Mouse (Mus musculus) embryonic stem cell, embryonic (primary cell): ENCODE measurements around the gene Fam98a.

Experiments used
- CTCF ChIA-PET, 4 experiments: fragments of 300-600 bp in 2 of 4; fragments of 350-600 bp in 2 of 4; sonication (Branson Sonifier 250); formaldehyde crosslinking; loops; one replicate each; lab custom pipeline; 2022; ENCODE audit warnings: inconsistent platforms in 2 of 4; lab: Charles Lee
- POLR2A ChIA-PET, 4 experiments: fragments of 300-600 bp in 2 of 4; fragments of 350-600 bp in 2 of 4; sonication (Branson Sonifier 250); formaldehyde crosslinking; loops; one replicate each; lab custom pipeline; 2022; ENCODE audit warnings: antibody characterized with exemption in 4 of 4, inconsistent platforms in 1 of 4; lab: Charles Lee

Fam98a gene

GRCm38 (mm10) chr17:75529222-75529935 lies 22.4 kb downstream of the Fam98a start:
- CTCF ChIA-PET, result interaction anchor here in 1 of 4 experiments (0.8 to 1.0 kb wide), 2 partner anchors 23 to 366 kb away, joined by 3 read pairs; partner anchors contain the start of gene Fam98a
- POLR2A ChIA-PET, result interaction anchor here in 2 of 4 experiments (0.9 to 1.1 kb wide), 3 partner anchors 14 to 23 kb away, joined by 3 to 7 read pairs (median 5); partner anchors contain the start of gene Fam98a (in 1 of the 2)

GRCm38 (mm10) chr17:75526411-75526810 lies 25.3 kb downstream of the Fam98a start:
- CTCF ChIA-PET, result no interaction called here
- POLR2A ChIA-PET, result interaction anchor here in 3 of 4 experiments (0.5 to 1.3 kb wide), 6 partner anchors 8 to 679 kb away, joined by 3 to 4 read pairs (median 3); partner anchors contain the start of gene Fam98a (in 2 of the 3)

- ChIA-PET POLR2A (interaction anchor here in 1 of 4 experiments (2.0 kb wide), 1 partner anchor 11 kb away, joined by 9 read pairs; no protein-coding TSS in a partner anchor), CTCF (interaction anchor here in 1 of 4 experiments (1.2 kb wide), 1 partner anchor 11 kb away, joined by 3 read pairs; no protein-coding TSS in a partner anchor)
Observed at GRCm38 (mm10) chr17:75523812-75524211, 27.9 kb downstream of the Fam98a start.

- ChIA-PET CTCF (no interaction called here), POLR2A (interaction anchor here in 1 of 4 experiments (0.5 to 2.0 kb wide), 3 partner anchors 13 to 405 kb away, joined by 3 to 9 read pairs (median 5); no protein-coding TSS in a partner anchor)
Observed at GRCm38 (mm10) chr17:75522347-75523065, 29.2 kb downstream of the Fam98a start.

- ChIA-PET CTCF (interaction anchor here in 2 of 4 experiments (0.6 to 1.2 kb wide), 2 partner anchors 15 kb away, joined by 3 read pairs; no protein-coding TSS in a partner anchor), POLR2A (interaction anchor here in 2 of 4 experiments (0.7 to 1.6 kb wide), 6 partner anchors 13 to 138 kb away, joined by 3 to 5 read pairs (median 3); partner anchors contain the start of gene Fam98a (in 1 of the 2))
Observed at GRCm38 (mm10) chr17:75521236-75521842, 30.4 kb downstream of the Fam98a start.

- ChIA-PET CTCF (no interaction called here), POLR2A (interaction anchor here in 1 of 4 experiments (0.7 kb wide), 1 partner anchor 31 kb away, joined by 5 read pairs; no protein-coding TSS in a partner anchor)
Observed at GRCm38 (mm10) chr17:75519239-75519900, 32.4 kb downstream of the Fam98a start.

- ChIA-PET CTCF (no interaction called here), POLR2A (no interaction called here)
Observed at GRCm38 (mm10) chr17:75518181-75518901, 33.4 kb downstream of the Fam98a start.

GRCm38 (mm10) chr17:75516591-75516990 lies 35.2 kb downstream of the Fam98a start:
- ChIA-PET POLR2A (no interaction called here), CTCF (no interaction called here)

- ChIA-PET POLR2A (no interaction called here), CTCF (no interaction called here)
Observed at GRCm38 (mm10) chr17:75509257-75509656, 42.5 kb downstream of the Fam98a start.

- ChIA-PET POLR2A (no interaction called here), CTCF (no interaction called here)
Observed at GRCm38 (mm10) chr17:75506708-75507641, 44.8 kb downstream of the Fam98a start.

- CTCF ChIA-PET, result interaction anchor here in 1 of 4 experiments (1.0 kb wide), 1 partner anchor 419 kb away, joined by 3 read pairs; no protein-coding TSS in a partner anchor
Observed at GRCm38 (mm10) chr17:75506097-75506675, 45.6 kb downstream of the Fam98a start.

GRCm38 (mm10) chr17:75505053-75505452 lies 46.7 kb downstream of the Fam98a start:
- CTCF ChIA-PET, result interaction anchor here in 1 of 4 experiments (1.0 kb wide), 1 partner anchor 418 kb away, joined by 3 read pairs; no protein-coding TSS in a partner anchor
- POLR2A ChIA-PET, result interaction anchor here in 1 of 4 experiments (0.6 kb wide), 1 partner anchor 1768 kb away, joined by 3 read pairs; no protein-coding TSS in a partner anchor

More at GRCm38 (mm10) chr17:75506097-75506675, 45.6 kb downstream of the Fam98a start:
- POLR2A ChIA-PET, result no interaction called here

- CTCF ChIA-PET, result no interaction called here
Observed at GRCm38 (mm10) chr17:75503031-75503430, 48.7 kb downstream of the Fam98a start.

GRCm38 (mm10) chr17:75498241-75498651 lies 53.5 kb downstream of the Fam98a start:
- ChIA-PET CTCF (no interaction called here), POLR2A (no interaction called here)

More at GRCm38 (mm10) chr17:75503031-75503430, 48.7 kb downstream of the Fam98a start:
- POLR2A ChIA-PET, result no interaction called here

GRCm38 (mm10) chr17:75495213-75495612 lies 56.5 kb downstream of the Fam98a start:
- POLR2A ChIA-PET, result no interaction called here
- CTCF ChIA-PET, result no interaction called here
